Mouse (Mus musculus) embryonic fibroblast, embryonic 13.5 days (primary cell): ENCODE measurements around the gene Aldh3b3.

Source experiments
- CTCF ChIP-seq: IDR thresholded peaks from 2 replicates; pipeline ENCODE4 v1.5.1; 2011; ENCODE audit warnings: mild to moderate bottlenecking, control low read depth, low read length, moderate library complexity, borderline replicate concordance; ENCODE audit not compliant: insufficient read depth
- POLR2A ChIP-seq: IDR thresholded peaks from 2 replicates; pipeline ENCODE4 v1.6.1; 2011; ENCODE audit warnings: low read depth, mild to moderate bottlenecking, control low read depth, low read length, moderate library complexity

DNA sequence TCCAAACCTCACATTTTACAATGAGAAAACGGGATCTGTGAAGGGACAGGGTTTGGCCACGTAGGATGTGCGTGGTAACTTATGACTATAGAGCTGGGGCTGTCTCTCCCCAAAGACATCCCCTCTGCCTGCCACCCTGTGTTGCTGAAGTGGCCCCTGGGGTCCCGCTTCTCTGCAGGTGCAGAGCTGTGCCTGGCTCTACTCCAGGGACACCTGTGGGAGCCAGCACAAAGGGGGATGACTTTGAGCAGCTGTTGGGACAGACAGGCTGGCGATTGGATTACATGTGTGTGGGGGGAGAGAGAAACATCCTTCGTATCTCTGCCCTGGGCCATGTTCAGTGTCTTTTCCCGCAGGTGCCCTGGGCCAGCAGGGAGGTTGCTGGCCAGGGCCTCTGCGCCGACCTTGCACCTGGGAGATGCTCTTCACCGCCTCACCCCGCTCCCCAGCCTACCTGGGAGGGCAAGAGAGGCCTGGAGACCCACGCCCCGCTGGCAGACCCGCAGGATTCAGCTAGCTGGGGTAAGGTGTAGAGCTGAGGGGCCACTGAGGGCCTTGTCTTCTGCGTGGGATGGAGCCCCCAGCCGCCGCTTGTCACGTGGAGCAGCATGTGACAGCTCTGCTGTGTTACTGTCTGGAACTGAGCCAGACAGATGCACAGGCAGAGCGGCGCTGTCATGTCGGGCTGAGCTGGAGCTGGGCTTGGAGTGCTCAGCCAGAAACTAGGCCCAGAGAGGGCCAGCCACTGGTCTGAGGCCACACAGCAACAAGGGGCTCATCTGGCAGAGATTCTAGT lies 28.0 kb upstream of the Aldh3b3 start:
- TF ChIP-seq CTCF (no peak), POLR2A (no peak)
